Mouse (Mus musculus): Measurements from ENCODE around the gene Foxl1.

The Foxl1 gene

DNA sequence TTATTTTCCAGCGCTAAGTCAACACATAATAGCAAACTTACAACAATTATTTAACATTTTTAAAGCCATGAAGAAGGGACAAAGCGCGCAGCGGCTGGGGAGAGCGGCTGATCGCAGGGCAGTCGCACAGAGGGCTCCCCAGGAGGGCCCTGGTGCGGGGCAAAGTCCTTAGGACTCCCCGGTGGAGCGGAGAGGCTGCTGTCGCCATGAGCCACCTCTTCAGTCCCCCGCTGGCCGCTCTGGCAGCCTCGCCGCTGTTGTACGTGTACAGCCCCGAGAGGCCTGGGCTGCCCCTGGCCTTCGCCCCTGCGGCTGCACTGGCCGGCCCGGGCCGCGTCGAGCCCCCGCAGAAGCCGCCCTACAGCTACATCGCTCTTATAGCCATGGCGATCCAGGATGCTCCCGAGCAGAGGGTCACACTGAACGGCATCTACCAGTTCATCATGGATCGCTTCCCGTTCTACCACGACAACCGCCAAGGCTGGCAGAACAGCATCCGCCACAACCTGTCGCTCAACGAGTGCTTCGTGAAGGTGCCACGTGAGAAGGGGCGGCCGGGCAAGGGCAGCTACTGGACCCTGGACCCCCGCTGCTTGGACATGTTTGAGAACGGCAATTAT is at the start of gene Foxl1:
Foxl1 (plus strand) TSS at position 185 of the 620 bp plus-strand sequence.
- no peak for DNase-seq (ENCODE audit: low read depth, low spot score)

- no peak for DNase-seq (ENCODE audit: low read depth, low spot score)
Observed at GRCm38 (mm10) chr8:121078721-121079120, 49.0 kb upstream of the Foxl1 start.

GRCm38 (mm10) chr8:121079201-121079600 is 48.5 kb upstream of the Foxl1 start:
- no peak for DNase-seq (ENCODE audit: low read depth, low spot score)

GRCm38 (mm10) chr8:121079944-121080343 is 47.8 kb upstream of the Foxl1 start:
- DNase-seq (ENCODE audit: low read depth, low spot score), result no peak

DNA sequence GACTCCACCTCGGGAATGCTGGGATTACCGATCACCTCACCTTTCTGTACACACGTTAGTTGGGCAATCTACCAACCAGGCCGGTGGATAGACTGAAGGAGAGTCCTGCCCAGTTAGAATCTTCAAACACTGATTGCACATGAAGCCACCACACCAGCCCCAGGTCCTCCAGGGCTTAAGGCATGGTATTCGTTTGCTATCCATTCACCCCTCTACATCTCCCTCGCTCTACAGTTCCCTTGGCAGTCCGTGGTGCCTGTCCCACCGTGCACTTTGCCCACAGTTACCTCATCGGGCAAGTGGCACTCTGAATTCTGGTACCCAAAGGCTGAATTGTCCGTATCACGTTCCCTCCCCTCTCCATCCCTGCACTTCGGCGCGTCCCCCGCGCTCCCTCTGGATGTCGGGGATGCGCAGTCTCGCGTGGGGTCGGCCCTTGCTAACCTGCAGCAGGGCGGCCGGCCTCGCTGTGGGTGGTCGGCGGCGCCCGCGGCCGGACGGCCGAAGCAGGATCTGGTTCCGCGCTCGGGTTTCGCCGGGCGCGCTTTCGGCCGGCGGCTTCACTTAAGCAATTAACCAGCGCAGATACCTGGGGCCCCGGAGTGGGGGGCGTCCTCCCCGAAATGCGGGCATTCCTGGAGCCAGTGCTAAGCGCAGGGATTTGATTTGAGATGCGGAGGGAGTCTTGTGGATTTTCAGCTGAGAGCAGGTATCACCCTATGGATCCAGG is 47.2 kb upstream of the Foxl1 start:
- DNase-seq (ENCODE audit: low read depth, low spot score), result no peak

DNA sequence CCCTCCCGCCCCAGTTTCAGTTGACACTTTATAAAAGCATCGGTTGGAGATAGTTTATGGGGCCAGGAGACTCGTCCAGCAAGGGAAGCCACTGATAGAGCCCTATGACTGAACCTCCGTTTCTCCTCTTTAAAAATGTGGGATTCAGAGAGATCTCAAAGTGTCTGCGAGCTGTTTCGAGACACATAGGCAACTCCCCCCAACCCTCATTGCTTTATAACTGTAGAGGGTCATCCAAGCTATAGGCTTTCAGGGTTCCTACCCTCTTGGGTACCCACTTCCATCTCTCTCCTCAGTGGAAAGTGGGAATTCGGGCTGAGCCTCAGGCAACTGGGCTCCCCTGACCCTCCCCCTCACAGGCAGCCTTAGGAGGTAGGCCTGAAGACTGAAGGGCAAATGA is 46.3 kb upstream of the Foxl1 start:
- DNase-seq (ENCODE audit: low read depth, low spot score), result no peak

- DNase-seq (ENCODE audit: low read depth, low spot score), result no peak
Observed at GRCm38 (mm10) chr8:121082218-121083092, 45.3 kb upstream of the Foxl1 start.

DNA sequence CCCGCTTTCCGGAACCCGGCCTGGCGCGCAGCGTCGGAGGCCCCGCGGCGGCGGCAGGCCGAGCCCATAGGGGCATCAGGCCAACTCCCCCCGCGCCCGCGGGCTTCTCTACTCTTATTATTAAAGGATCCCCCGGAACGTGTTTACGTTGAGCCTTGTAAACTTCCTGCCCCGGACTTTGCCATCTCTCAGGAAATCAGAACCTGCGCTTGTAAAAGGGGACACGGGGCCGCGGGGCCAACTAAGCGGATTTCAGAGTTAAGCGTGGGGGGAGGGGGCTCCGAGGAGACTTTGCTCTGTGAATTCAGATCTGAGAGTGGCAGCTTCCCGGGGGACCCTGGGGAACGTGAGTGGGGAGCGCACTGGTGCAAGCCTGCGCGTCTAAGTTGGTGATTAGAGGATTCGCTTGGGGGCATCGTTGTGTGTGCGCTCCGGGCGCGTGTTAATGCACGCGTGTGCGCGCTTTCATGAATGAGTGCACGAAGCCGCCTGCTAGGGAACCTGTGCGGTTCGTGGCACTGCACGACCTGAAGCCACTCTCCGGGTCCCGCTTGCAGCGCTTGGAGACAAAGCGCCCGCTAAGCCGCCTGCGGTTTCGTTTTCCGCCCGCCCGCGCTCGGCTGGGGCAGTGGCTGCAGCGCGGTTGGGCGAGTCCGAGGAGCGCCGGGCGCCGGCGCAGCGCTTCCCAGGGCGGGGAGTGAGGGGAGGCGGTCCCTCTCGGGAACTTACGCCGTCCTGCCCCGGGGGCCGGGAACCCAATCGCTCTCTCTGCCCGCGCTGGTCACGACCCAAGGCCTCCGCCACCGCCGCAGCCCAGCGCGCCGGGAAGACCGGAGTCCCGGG is 44.4 kb upstream of the Foxl1 start:
- DNase-seq (ENCODE audit: low read depth, low spot score), result no peak

GRCm38 (mm10) chr8:121083936-121084209 is 43.9 kb upstream of the Foxl1 start:
- DNase-seq (ENCODE audit: low read depth, low spot score), result no peak

DNA sequence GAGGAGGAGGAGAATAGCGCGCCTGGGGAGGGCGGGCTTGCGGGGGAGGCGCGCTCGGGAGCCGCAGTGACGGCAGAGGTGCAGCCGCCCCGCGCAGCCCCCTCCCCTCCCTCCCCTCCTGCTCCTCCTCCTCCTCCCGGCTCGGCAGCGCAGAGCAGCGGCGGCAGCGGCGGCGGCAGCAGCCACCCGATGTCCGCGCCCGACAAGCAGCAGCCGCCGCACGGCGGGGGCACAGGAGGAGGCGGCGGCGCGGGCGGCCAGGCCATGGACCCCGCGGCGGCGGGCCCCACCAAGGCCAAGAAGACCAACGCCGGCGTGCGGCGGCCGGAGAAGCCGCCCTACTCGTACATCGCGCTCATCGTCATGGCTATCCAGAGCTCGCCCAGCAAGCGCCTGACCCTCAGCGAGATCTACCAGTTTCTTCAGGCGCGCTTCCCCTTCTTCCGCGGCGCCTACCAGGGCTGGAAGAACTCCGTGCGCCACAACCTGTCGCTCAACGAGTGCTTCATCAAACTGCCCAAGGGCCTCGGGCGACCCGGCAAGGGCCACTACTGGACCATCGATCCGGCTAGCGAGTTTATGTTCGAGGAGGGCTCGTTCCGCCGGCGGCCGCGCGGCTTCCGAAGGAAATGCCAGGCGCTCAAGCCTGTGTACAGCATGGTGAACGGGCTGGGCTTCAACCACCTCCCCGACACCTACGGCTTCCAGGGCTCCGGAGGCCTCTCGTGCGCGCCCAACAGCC is 43.4 kb upstream of the Foxl1 start, which contains the start of gene Foxf1:
Foxf1 (plus strand) TSS at position 177 of the 742 bp plus-strand sequence.
- DNase-seq (ENCODE audit: low read depth, low spot score), result no peak

GRCm38 (mm10) chr8:121085011-121085410 is 42.7 kb upstream of the Foxl1 start:
- no peak for DNase-seq (ENCODE audit: low read depth, low spot score)

DNA sequence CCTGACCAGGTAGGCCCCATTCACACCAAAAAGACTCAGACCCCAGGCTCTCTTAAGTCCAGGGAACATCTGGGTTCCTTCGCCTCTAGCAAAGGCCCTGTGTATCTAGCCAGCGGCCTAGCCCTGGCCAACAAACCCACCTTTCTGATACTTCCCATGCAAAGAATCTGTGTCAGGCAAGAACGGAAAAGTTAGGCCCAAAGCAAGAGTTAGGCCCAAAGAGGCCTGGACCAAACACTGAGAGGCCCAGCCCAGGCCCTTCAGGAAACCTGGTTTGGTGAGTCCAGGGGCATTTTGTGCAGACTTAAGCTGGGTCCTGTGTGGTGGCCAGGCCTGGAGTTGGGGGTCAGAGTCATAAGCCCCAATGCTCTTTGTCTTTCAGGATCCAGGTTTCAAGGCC is 42.2 kb upstream of the Foxl1 start:
- DNase-seq (ENCODE audit: low read depth, low spot score), result no peak

DNA sequence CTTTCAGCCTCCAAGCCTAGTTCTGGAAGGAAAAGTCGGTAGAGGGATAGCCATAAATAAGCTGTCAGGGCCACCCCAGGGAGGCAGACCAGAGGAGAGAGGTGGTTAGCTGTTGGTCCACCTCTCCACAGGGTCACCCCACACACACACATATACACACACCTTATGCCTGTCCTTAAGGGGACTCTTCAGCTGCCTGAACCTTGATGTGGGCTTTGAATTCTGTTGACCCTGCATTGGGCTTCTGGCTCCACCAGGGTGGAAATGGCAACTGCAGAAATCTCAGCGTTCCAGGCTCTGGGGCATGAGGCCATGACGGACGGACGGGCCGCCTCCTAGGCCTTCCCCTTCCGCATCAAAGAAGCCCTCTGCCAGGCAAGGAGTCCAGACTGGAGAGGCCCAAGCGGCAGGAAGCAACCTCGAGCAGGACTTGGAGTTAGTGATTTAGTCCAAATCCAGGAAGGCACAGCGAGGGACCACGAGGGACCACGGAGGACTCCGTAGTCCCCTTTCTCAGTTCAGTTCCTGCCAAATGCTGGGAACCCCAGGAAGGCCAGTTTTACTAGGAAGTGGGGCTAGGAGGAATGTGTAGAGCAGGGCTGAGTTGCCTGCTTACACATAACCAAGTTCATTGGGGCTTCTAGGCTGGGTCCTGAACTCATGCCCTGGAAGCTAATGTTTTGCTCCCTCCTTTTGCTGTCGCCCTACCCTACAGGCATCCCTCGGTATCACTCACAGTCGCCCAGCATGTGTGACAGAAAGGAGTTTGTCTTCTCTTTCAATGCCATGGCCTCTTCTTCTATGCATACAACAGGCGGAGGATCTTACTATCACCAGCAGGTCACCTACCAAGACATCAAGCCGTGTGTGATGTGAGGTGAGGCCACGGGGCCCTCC is 41.5 kb upstream of the Foxl1 start:
- no peak for DNase-seq (ENCODE audit: low read depth, low spot score)

DNA sequence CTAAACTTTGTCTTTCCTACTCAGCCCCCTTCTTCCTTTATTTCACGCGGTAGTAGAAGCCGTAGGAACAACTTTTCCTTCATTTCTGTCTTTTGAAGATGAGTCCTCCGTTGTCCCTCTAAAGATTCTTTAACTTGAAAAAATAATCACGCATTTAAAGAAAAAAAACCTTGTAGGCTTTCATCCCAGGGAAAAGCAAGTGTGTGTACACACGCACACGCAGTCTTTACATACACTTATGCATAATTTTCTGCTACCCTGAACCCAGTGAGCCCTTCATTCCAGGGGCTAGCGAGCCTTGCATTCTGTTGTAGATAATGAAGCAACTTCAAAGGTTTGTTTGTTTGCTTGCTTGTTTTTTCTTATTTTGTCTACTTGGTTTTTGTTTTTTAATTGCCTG is 39.5 kb upstream of the Foxl1 start:
- DNase-seq (ENCODE audit: low read depth, low spot score), result no peak

DNA sequence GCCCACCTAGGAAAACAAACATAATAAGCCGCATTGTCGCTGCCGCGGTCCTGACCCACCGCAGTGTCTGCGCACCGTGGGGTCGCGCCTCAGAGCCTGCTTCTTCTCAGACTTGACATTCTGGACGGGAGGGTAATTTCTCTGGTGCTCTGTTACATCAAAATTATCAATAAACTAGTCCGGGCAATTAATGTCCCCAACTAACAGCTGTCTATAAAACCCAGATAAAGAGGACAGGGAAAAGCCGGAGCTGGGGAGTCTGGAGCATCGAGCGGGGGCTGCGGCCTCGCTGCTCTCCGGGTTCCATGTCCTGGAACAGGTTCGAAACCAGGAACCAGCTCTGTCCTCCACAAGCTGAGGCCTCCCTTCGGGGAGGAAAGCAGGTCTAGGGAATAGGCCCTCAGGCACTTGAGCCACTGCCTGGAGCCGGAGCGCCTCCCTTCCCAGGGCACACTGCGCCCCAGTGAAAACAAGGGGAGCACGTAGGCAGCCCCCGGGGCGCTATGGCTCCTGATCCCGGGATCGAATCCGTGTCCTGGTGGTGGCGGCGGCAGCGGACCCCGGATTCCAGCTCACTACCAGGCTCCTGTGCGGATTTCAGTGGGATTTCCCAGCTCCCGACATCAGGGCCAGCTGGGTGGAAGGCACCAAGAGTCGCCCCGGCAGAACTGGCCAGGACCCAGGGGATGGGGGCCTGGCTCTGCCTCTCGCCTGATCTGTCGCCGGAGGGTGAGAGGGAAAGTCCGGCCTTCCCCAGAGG is 38.7 kb upstream of the Foxl1 start:
- DNase-seq (ENCODE audit: low read depth, low spot score), result no peak

DNA sequence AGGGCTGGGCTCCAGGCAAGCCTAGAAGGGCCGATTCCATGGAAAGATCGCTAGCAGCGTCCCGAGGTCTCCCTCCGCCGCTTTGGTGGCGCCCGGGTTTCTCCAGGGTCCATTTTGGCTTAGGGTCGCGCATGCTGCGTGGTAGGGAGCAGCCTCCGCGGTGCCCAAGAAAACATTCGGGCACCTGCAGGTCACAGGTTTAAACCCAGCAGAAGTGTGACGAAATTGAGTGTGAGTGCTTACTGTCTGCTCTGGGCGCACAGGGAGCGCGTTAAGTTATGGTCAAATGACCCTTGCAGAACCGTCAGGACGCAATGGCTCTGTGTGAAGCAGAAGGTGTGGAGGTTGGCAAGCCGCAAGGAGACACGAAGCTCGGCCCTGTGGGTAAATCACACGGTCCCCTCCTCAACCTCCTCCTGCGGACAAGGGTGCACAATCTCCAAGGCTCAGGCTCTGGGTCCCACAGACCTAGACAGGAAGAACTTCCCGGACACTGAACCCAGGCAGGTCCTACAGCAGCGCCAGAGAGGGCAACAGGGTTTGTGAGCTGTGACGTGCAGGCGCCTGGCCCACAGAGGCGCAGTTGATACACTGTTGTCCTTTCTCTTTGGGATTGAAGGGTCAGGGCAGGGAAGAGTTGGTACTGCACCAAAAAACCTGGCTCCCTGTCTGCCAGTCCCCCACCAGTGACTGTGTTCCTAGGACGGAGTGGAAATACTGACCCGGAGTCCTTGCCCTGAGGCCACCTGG is 37.9 kb upstream of the Foxl1 start:
- DNase-seq (ENCODE audit: low read depth, low spot score), result no peak

- DNase-seq (ENCODE audit: low read depth, low spot score), result no peak
Observed at GRCm38 (mm10) chr8:121090716-121091115, 37.0 kb upstream of the Foxl1 start.

DNA sequence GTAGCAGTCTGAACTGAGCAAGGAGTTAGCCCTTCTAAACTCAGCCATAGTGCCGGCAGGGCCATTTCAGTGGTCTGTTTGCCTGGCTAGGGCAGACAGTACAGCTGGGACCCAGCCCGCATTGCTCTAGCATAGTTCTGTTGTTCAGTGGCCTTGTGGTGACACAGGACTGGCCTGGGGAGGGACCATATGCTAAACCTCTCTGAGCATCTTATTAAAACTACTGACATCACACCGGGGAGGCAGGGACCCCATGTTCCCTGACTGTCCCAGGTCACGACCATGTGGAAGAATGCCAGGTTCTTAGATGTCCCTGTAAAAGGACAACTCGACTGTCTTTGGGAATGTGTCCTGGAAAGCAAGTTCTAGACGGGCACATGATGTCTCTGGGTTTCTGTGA is 35.6 kb upstream of the Foxl1 start:
- no peak for DNase-seq (ENCODE audit: low read depth, low spot score)

DNA sequence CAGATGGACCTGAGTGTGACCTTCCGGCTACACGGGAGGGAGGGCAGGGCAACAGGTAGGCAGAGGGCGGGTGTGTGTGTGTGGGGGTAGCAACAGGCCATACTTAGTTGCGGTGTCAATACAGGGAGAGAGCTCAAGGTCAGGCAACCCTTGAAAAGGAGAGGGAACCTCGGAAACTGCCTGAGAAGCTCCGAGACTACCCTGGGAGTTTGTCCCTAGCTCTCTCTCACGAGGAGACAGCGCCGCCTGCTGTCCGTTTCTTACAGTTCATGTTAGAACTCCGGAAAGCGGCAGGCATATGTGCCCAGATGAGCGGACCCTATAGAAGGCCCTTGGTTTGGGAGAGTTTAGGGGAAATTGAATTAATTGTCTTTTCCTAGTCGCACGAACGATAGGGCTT is 35.1 kb upstream of the Foxl1 start:
- peak; percentile 55 for DNase-seq (ENCODE audit: low read depth, low spot score)
